Mouse (Mus musculus) urinary bladder, postnatal 25 days (tissue): ENCODE data around the gene Isoc2b.
"Not testable (repeated sequence)": the region's sequence is repeated elsewhere in the genome, so short reads cannot be mapped to it uniquely, and the experiment has no call there.

Experiments
- DNase-seq: peaks from one replicate; pipeline ENCODE4 v3.0.0; 2022; ENCODE audit warnings: low spot score

Gene Isoc2b

GRCm38 (mm10) chr7:4870133-4870532, at the start of gene Isoc2b:
Gene Isoc2b (minus strand): TSS chr7:4870258.
- no peak for DNase-seq

GRCm38 (mm10) chr7:4919096-4919495, 49.0 kb upstream of the Isoc2b start:
- no peak for DNase-seq

GRCm38 (mm10) chr7:4918681-4919080, 48.6 kb upstream of the Isoc2b start:
- no peak for DNase-seq

GRCm38 (mm10) chr7:4917494-4917893, 47.4 kb upstream of the Isoc2b start:
- no peak for DNase-seq

- no peak for DNase-seq
These were observed 45.8 kb upstream of the Isoc2b start for GRCm38 (mm10) chr7:4915669-4916416.

GRCm38 (mm10) chr7:4915007-4915665, 45.1 kb upstream of the Isoc2b start, which contains the start of gene Zfp628:
Gene Zfp628 (plus strand): TSS chr7:4915217.
- DNase-seq = peak; percentile 92

- DNase-seq = no peak
These were observed 42.2 kb upstream of the Isoc2b start for GRCm38 (mm10) chr7:4912248-4912647.

- DNase-seq = peak; percentile 57
These were observed 41.5 kb upstream of the Isoc2b start for GRCm38 (mm10) chr7:4911561-4911960.

GRCm38 (mm10) chr7:4906466-4906950, 36.5 kb upstream of the Isoc2b start, which contains the start of gene Gm36210:
Gene Gm36210 (minus strand): TSS chr7:4906516.
- no peak for DNase-seq

GRCm38 (mm10) chr7:4902404-4902803, 32.3 kb upstream of the Isoc2b start:
- no peak for DNase-seq

GRCm38 (mm10) chr7:4901171-4901570, 31.1 kb upstream of the Isoc2b start:
- DNase-seq = no peak

GRCm38 (mm10) chr7:4900523-4900851, 30.4 kb upstream of the Isoc2b start:
- DNase-seq = no peak

GRCm38 (mm10) chr7:4899649-4900522, 29.8 kb upstream of the Isoc2b start:
- no peak for DNase-seq

- DNase-seq = no peak
These were observed 29.0 kb upstream of the Isoc2b start for GRCm38 (mm10) chr7:4898851-4899648.

GRCm38 (mm10) chr7:4895186-4895585, 25.1 kb upstream of the Isoc2b start:
- DNase-seq = no peak

GRCm38 (mm10) chr7:4886680-4887079, 16.6 kb upstream of the Isoc2b start:
- no peak for DNase-seq

GRCm38 (mm10) chr7:4879036-4879435, 9.0 kb upstream of the Isoc2b start:
- DNase-seq = not testable (repeated sequence)

GRCm38 (mm10) chr7:4878186-4878585, 8.1 kb upstream of the Isoc2b start:
- DNase-seq = peak; percentile 18

- DNase-seq = no peak
These were observed 7.2 kb upstream of the Isoc2b start for GRCm38 (mm10) chr7:4877226-4877625.

GRCm38 (mm10) chr7:4876753-4877221, 6.7 kb upstream of the Isoc2b start, which contains the start of gene Isoc2a:
Gene Isoc2a (plus strand): TSS chr7:4877153.
- peak; percentile 77 for DNase-seq

GRCm38 (mm10) chr7:4866631-4867180, 3.4 kb downstream of the Isoc2b start:
- no peak for DNase-seq
